Mouse (Mus musculus) MEL (cell line): ENCODE data around the gene Evl. TPM values are rescaled to one million over a fixed set of nuclear protein-coding genes. Genes with fewer than 3 reads are reported as not detected.

Experiments
- DNase-seq: peaks from one replicate; pipeline ENCODE4 v3.0.0; 2011; ENCODE audit warnings: low read depth, low spot score
- H3K27ac ChIP-seq: 2 replicates; pipeline ENCODE4 v1.5.1; 2012; ENCODE audit warnings: low read depth, mild to moderate bottlenecking, control low read depth, low read length, moderate library complexity; ENCODE audit not compliant: control insufficient read depth
- H3K27me3 ChIP-seq, 2 experiments: fragments of 150-350 bp in 1 of 2; sonication (generic) in 1 of 2; 2 replicates each; pipeline ENCODE4 v1.6.1; 2012; ENCODE audit warnings: low read length in 2 of 2, mild to moderate bottlenecking in 2 of 2, improper control_type of control experiment in 1 of 2, moderate library complexity in 1 of 2; ENCODE audit not compliant: insufficient read depth in 2 of 2, control insufficient read depth in 1 of 2
- H3K36me3 ChIP-seq, 2 experiments: 2 replicates each; pipeline ENCODE4 v1.6.1; 2012 to 2014; ENCODE audit warnings: low read length in 2 of 2, improper control_type of control experiment in 1 of 2, inconsistent platforms in 1 of 2, mild to moderate bottlenecking in 1 of 2; ENCODE audit not compliant: insufficient read depth in 2 of 2, control insufficient read depth in 1 of 2
- H3K4me1 ChIP-seq, 2 experiments: fragments of 150-350 bp in 1 of 2; sonication (generic) in 1 of 2; 2 replicates each; pipeline ENCODE4 v1.6.1; 2012; ENCODE audit warnings: low read length in 2 of 2, improper control_type of control experiment in 1 of 2, mild to moderate bottlenecking in 1 of 2; ENCODE audit not compliant: insufficient read depth in 2 of 2, control insufficient read depth in 1 of 2
- H3K4me3 ChIP-seq, 2 experiments: fragments of 150-350 bp in 1 of 2; sonication (generic) in 1 of 2; 2 replicates each; pipeline ENCODE4 v1.5.1; 2012; ENCODE audit warnings: low read depth in 2 of 2, low read length in 2 of 2, mild to moderate bottlenecking in 2 of 2, moderate library complexity in 2 of 2, control low read depth in 1 of 2, improper control_type of control experiment in 1 of 2; ENCODE audit not compliant: control insufficient read depth in 1 of 2, insufficient read depth in 1 of 2
- H3K79me2 ChIP-seq: 2 replicates; pipeline ENCODE4 v1.6.1; 2012; ENCODE audit warnings: mild to moderate bottlenecking, low read length, moderate library complexity; ENCODE audit not compliant: control insufficient read depth, poor library complexity, insufficient read depth
- H3K9ac ChIP-seq: 2 replicates; pipeline ENCODE4 v1.6.1; 2012; ENCODE audit warnings: low read depth, mild to moderate bottlenecking, control low read depth, low read length, moderate library complexity; ENCODE audit not compliant: control insufficient read depth, poor library complexity, severe bottlenecking
- H3K9me3 ChIP-seq: fragments of 150-350 bp; sonication (generic); replicated peaks from 2 replicates; pipeline ENCODE4 v1.6.1; 2012; ENCODE audit warnings: mild to moderate bottlenecking, low read length, improper control_type of control experiment, moderate library complexity; ENCODE audit not compliant: insufficient read depth
- BHLHE40 ChIP-seq: IDR thresholded peaks from 2 replicates; pipeline ENCODE4 v1.6.1; 2012; ENCODE audit warnings: low read depth, mild to moderate bottlenecking, inconsistent platforms, low read length, improper control_type of control experiment, borderline replicate concordance
- CHD2 ChIP-seq: IDR thresholded peaks from 2 replicates; pipeline ENCODE4 v1.6.1; 2011; ENCODE audit warnings: low read length, improper control_type of control experiment
- CTCF ChIP-seq, 3 experiments: IDR thresholded peaks in 2 of 3; conservative IDR thresholded peaks in 1 of 3; 2 replicates each; pipeline ENCODE4 v1.5.1; 2011 to 2012; ENCODE audit warnings: low read length in 3 of 3, low read depth in 2 of 3, mild to moderate bottlenecking in 2 of 3, improper control_type of control experiment in 1 of 3, inconsistent platforms in 1 of 3, mixed read lengths in 1 of 3, moderate library complexity in 1 of 3; ENCODE audit not compliant: control insufficient read depth in 1 of 3, insufficient read depth in 1 of 3, poor library complexity in 1 of 3, severe bottlenecking in 1 of 3
- ELF1 ChIP-seq: IDR thresholded peaks from 2 replicates; pipeline ENCODE4 v1.6.1; 2014; ENCODE audit warnings: low read depth, mild to moderate bottlenecking, inconsistent platforms, low read length, improper control_type of control experiment, moderate library complexity
- EP300 ChIP-seq, 2 experiments: IDR thresholded peaks; 2 replicates each; pipeline ENCODE4 v1.6.1; 2011; ENCODE audit warnings: improper control_type of control experiment in 2 of 2, low read length in 2 of 2, low read depth in 1 of 2, mild to moderate bottlenecking in 1 of 2
- ETS1 ChIP-seq: IDR thresholded peaks from 2 replicates; pipeline ENCODE4 v1.6.1; 2012; ENCODE audit warnings: low read depth, mild to moderate bottlenecking, inconsistent platforms, low read length, improper control_type of control experiment, moderate library complexity
- GATA1 ChIP-seq: IDR thresholded peaks from 2 replicates; pipeline ENCODE4 v1.6.1; 2011; ENCODE audit warnings: low read depth, low read length, improper control_type of control experiment
- KAT2A ChIP-seq: conservative IDR thresholded peaks from 2 replicates; pipeline ENCODE4 v1.6.1; 2012; ENCODE audit warnings: low read depth, low read length, improper control_type of control experiment, inconsistent platforms
- MAFK ChIP-seq: IDR thresholded peaks from 2 replicates; pipeline ENCODE4 v1.6.1; 2011; ENCODE audit warnings: low read depth, mild to moderate bottlenecking, low read length, improper control_type of control experiment, borderline replicate concordance
- MAX ChIP-seq: IDR thresholded peaks from 2 replicates; pipeline ENCODE4 v1.6.1; 2011; ENCODE audit warnings: low read length, improper control_type of control experiment
- MXI1 ChIP-seq: IDR thresholded peaks from 2 replicates; pipeline ENCODE4 v1.6.1; 2011; ENCODE audit warnings: mild to moderate bottlenecking, low read depth, low read length, improper control_type of control experiment
- NRF1 ChIP-seq: IDR thresholded peaks from 2 replicates; pipeline ENCODE4 v1.6.1; 2014; ENCODE audit warnings: low read depth, mild to moderate bottlenecking, inconsistent platforms, low read length, improper control_type of control experiment, moderate library complexity; ENCODE audit not compliant: poor library complexity, insufficient read depth, severe bottlenecking
- POLR2AphosphoS2 ChIP-seq: IDR thresholded peaks from 2 replicates; pipeline ENCODE4 v1.6.1; 2011; ENCODE audit warnings: low read length, improper control_type of control experiment
- RAD21 ChIP-seq: IDR thresholded peaks from 2 replicates; pipeline ENCODE4 v1.6.1; 2011; ENCODE audit warnings: mild to moderate bottlenecking, low read depth, low read length, improper control_type of control experiment
- SIN3A ChIP-seq: IDR thresholded peaks from 2 replicates; pipeline ENCODE4 v1.6.1; 2012; ENCODE audit warnings: low read length, improper control_type of control experiment, inconsistent platforms
- SMC3 ChIP-seq: IDR thresholded peaks from 2 replicates; pipeline ENCODE4 v1.6.1; 2011; ENCODE audit warnings: low read depth, low read length, improper control_type of control experiment
- TBP ChIP-seq: IDR thresholded peaks from 2 replicates; pipeline ENCODE4 v1.8.0; 2011; ENCODE audit warnings: low read depth, low read length, improper control_type of control experiment
- TCF12 ChIP-seq: IDR thresholded peaks from 2 replicates; pipeline ENCODE4 v1.6.1; 2014; ENCODE audit warnings: low read depth, mild to moderate bottlenecking, inconsistent platforms, low read length, improper control_type of control experiment, moderate library complexity
- UBTF ChIP-seq: IDR thresholded peaks from 2 replicates; pipeline ENCODE4 v1.6.1; 2012; ENCODE audit warnings: low read depth, mild to moderate bottlenecking, inconsistent platforms, low read length, improper control_type of control experiment, moderate library complexity, borderline replicate concordance; ENCODE audit not compliant: insufficient read depth
- USF1 ChIP-seq: IDR thresholded peaks from 2 replicates; pipeline ENCODE4 v1.6.1; 2014; ENCODE audit warnings: low read depth, mild to moderate bottlenecking, inconsistent platforms, low read length, improper control_type of control experiment, moderate library complexity
- ZC3H11A ChIP-seq: IDR thresholded peaks from 2 replicates; pipeline ENCODE4 v1.6.1; 2012; ENCODE audit warnings: low read depth, mild to moderate bottlenecking, inconsistent platforms, low read length, improper control_type of control experiment
- ZNF384 ChIP-seq: IDR thresholded peaks from 2 replicates; pipeline ENCODE4 v1.6.1; 2012; ENCODE audit warnings: low read depth, mild to moderate bottlenecking, inconsistent platforms, low read length, improper control_type of control experiment
- polyA plus RNA-seq, 2 experiments: library from polyadenylated mRNA; stranded (reverse) in 1 of 2; unstranded in 1 of 2; fragments of >175 nt in 1 of 2; fragments of >200 nt in 1 of 2; gene quantifications; 2 replicates each; pipeline versions ENCODE4 v1.2.1 to v1.2.4; 2012; ENCODE audit warnings: low replicate concordance in 2 of 2, low read depth in 1 of 2; ENCODE audit not compliant: insufficient read length in 2 of 2, insufficient read depth in 1 of 2, missing spikeins in 1 of 2
- total RNA-seq: library from RNA; depleted of rRNA; stranded (reverse); fragments of 300-350 nt; gene quantifications from 2 replicates; pipeline ENCODE4 v1.2.3, GENCODE M21; 2012

Gene Evl
- total and polyA plus RNA-seq, 3 experiments: not detected

GRCm38 (mm10) chr12:108519374-108519773, 35.1 kb upstream of the Evl start:
- TF ChIP-seq ELF1: no peak
- no peak for TF ChIP-seq MAFK
- TF ChIP-seq MXI1: no peak
- TF ChIP-seq MAX: no peak
- no peak for TF ChIP-seq UBTF
- TF ChIP-seq ZNF384: no peak
- no peak for TF ChIP-seq ZC3H11A
- no peak for TF ChIP-seq BHLHE40
- TF ChIP-seq KAT2A: no peak
- no peak for TF ChIP-seq ETS1
- no peak for TF ChIP-seq EP300 (IDR thresholded peaks at IDR 0.05; ENCODE audit: low read depth in 1 of 2, low read length in 2 of 2)
- no peak for TF ChIP-seq CHD2
- no peak for TF ChIP-seq SIN3A
- TF ChIP-seq TBP: no peak
- TF ChIP-seq TCF12: no peak
- no peak for TF ChIP-seq USF1
- TF ChIP-seq GATA1: no peak
- TF ChIP-seq SMC3: no peak
- no peak for TF ChIP-seq NRF1
- TF ChIP-seq, all 39 proteins: peak for 0
- H3K27ac ChIP-seq: no peak overlapping the region
- DNase-seq: no peak
- H3K4me3 ChIP-seq: no peak overlapping the region
- no peaks in the 10 kb centered on the region for H3K4me1 ChIP-seq
- no peaks in the 10 kb centered on the region for H3K79me2 ChIP-seq
- no peak overlapping the region for H3K9ac ChIP-seq
- no peaks in the 10 kb centered on the region for H3K9me3 ChIP-seq
- H3K36me3 ChIP-seq: no peaks in the 10 kb centered on the region
- H3K27me3 ChIP-seq: no peaks in the 10 kb centered on the region

- Histone ChIP-seq H3K79me2 (no peaks in the 10 kb centered on the region), H3K27ac (no peak overlapping the region), H3K9ac (no peak overlapping the region), H3K4me3 (no peak overlapping the region), H3K9me3 (no peaks in the 10 kb centered on the region), H3K36me3 (no peaks in the 10 kb centered on the region), H3K27me3 (no peaks in the 10 kb centered on the region), H3K4me1 (no peaks in the 10 kb centered on the region)
- peak; percentile 22 for DNase-seq
- TF ChIP-seq CTCF (IDR thresholded peaks at IDR 0.05 in 2 of 3, conservative IDR thresholded peaks at IDR 0.05 in 1 of 3; ENCODE audit: control insufficient read depth in 1 of 3, insufficient read depth in 1 of 3, low read depth in 2 of 3, low read length in 3 of 3, poor library complexity in 1 of 3, severe bottlenecking in 1 of 3) (peak; percentile 21 to 45 (median 30); a peak in 4 of 6 replicates), RAD21 (peak; percentile 10), POLR2AphosphoS2 (no peak)
Measured at GRCm38 (mm10) chr12:108529214-108529613, 25.3 kb upstream of the Evl start.
